Mouse (Mus musculus): ENCODE measurements around the gene Gm21258. TPM values are rescaled to one million over a fixed set of nuclear protein-coding genes. Genes with fewer than 3 reads are reported as not detected.
"Not testable (repeated sequence)": the region's sequence is repeated elsewhere in the genome, so short reads cannot be mapped to it uniquely, and the experiment has no call there.

The Gm21258 gene
- polyA plus RNA-seq (2011; ENCODE audit: insufficient read depth, insufficient read length, low read depth, missing spikeins), result not detected in 2 replicates

GRCm38 (mm10) chrY:52779740-52780139 is at the start of gene Gm21258:
TSS of gene Gm21258 (plus strand) at chrY:52780040.
- not testable (repeated sequence) for H3K27me3 ChIP-seq (ENCODE audit: control insufficient read depth, insufficient read depth, low read length, poor library complexity, severe bottlenecking); H3K4me3 ChIP-seq (ENCODE audit: low read depth, low read length); H3K9ac ChIP-seq (ENCODE audit: low read depth, poor library complexity, severe bottlenecking); H3K9me3 ChIP-seq (replicated peaks; ENCODE audit: control insufficient read depth, insufficient read depth, low read length, poor library complexity, severe bottlenecking); H3K27ac ChIP-seq (ENCODE audit: insufficient read depth, low read length); H3K36me3 ChIP-seq (ENCODE audit: control insufficient read depth, insufficient read depth, low read length, poor library complexity, severe bottlenecking); H3K4me1 ChIP-seq (ENCODE audit: control insufficient read depth, insufficient read depth, low read length)
